Mouse (Mus musculus) ES-Bruce4 (cell line): ENCODE results near the gene Prss30.

Source experiments
- CTCF ChIP-seq: IDR thresholded peaks from one replicate; pipeline ENCODE4 v1.8.1; 2011; ENCODE audit warnings: low read depth, low read length
- EP300 ChIP-seq: IDR thresholded peaks from 2 replicates; pipeline ENCODE4 v1.6.1; 2011; ENCODE audit warnings: low read depth, low read length; ENCODE audit not compliant: insufficient read depth
- POLR2A ChIP-seq: IDR thresholded peaks from one replicate; pipeline ENCODE4 v1.8.1; 2011; ENCODE audit warnings: low read length; ENCODE audit not compliant: insufficient read depth

DNA sequence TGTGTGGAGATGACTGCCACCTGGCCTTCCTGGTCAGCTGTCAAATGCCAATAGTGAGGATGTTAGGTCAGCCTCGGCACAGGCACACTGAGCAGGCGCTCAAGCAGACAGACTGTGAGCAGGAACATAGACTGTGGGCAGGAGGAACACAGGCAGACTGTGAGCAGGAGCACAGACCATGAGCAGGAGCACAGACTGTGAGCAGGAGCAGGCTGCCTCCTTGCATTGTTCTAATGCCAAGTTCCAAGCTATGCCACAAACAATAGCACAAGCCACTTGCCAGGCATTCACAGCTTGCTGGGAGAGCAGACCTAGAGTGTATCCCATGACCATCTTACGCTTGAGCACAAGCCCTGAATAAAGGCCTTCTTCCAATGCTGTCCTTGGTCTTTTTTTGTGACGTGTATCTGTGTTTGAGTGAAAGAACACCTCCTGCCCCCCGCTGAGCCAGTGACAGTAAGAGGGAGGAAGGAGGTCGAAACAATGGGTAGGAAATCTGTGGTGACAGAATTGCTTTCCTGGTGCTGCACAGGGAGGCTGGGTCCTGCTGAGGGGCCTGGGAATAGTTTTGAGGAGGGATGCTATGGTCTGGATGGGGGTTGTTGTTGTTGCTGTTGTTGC lies 14.5 kb downstream of the Prss30 start:
- TF ChIP-seq CTCF = no peak
- TF ChIP-seq EP300 = no peak
- no peak for TF ChIP-seq POLR2A
